Mouse (Mus musculus): ENCODE measurements around the gene Srp68. TPM values are rescaled to one million over a fixed set of nuclear protein-coding genes. Genes with fewer than 3 reads are reported as not detected.

The Srp68 gene
- polyA plus RNA-seq, 1 experiment, result 49.3 TPM

DNA sequence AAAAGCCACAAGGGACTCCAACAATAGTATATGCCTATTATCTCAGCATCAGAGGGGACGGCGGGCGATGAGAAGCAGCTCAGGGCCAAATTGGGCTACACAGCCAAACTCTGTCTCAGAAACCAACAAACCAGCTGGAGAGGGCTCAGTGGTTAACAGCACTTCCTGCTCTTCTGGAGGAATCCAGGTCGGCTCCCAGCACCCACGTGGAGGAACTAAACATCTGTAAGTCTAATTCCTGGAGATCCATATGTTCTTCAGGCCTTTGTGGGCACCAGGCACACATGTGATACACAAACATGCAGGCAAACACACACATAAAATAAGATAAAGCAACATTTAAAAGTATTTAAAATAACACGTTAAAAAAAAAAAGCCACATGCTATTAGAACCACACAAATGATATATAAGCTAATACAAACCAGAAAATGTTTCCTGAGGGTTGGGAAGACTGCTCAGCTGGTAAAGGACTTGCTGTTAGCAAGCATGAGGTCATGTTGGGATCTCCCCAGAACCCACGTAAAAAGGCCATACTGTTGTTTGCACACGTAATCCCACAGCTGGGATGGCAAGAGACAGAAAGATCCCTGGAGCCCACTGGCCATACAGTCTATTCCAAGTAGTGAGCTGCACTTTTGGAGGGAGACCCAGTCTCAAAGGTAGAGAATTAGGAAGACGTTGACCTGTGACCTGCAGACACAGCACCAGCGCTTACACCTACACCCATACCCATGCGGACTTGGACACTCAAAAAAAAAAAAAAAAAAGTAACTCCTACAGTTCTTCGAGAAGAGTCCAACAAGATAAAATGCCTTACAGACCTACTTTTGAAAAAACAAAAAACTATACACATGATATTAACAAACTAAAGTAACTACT is 1.2 kb downstream of the Srp68 start:
- no peak for TF ChIP-seq CTCF (IDR thresholded peaks at IDR 0.05; ENCODE audit: control insufficient read depth, insufficient read depth, insufficient replicate concordance, low read depth, low read length)
- no peak for TF ChIP-seq POLR2A (IDR thresholded peaks at IDR 0.05; ENCODE audit: control insufficient read depth, low read depth, low read length)
- Histone ChIP-seq H3K4me1 (ENCODE audit: control insufficient read depth, insufficient read depth, low read length) (peaks cover 2% of the 10 kb centered on the region), H3K4me3 (ENCODE audit: control insufficient read depth, low read depth, low read length) (peak overlapping the region; percentile 80), H3K36me3 (ENCODE audit: control insufficient read depth, insufficient read depth, low read length) (peaks cover 2% of the 10 kb centered on the region), H3K27me3 (ENCODE audit: control insufficient read depth, insufficient read depth, low read length) (no peaks in the 10 kb centered on the region), H3K27ac (ENCODE audit: control insufficient read depth, insufficient read depth, low read depth, low read length) (no peak overlapping the region)

GRCm38 (mm10) chr11:116269560-116269959 is 4.5 kb downstream of the Srp68 start:
- H3K36me3 ChIP-seq (ENCODE audit: control insufficient read depth, insufficient read depth, low read length), result peaks cover 6% of the 10 kb centered on the region
- H3K27me3 ChIP-seq (ENCODE audit: control insufficient read depth, insufficient read depth, low read length), result no peaks in the 10 kb centered on the region
- H3K27ac ChIP-seq (ENCODE audit: control insufficient read depth, insufficient read depth, low read depth, low read length), result no peak overlapping the region
- TF ChIP-seq CTCF (IDR thresholded peaks at IDR 0.05; ENCODE audit: control insufficient read depth, insufficient read depth, insufficient replicate concordance, low read depth, low read length), result no peak
- no peak for TF ChIP-seq POLR2A (IDR thresholded peaks at IDR 0.05; ENCODE audit: control insufficient read depth, low read depth, low read length)
- H3K4me3 ChIP-seq (ENCODE audit: control insufficient read depth, low read depth, low read length), result no peak overlapping the region
- H3K4me1 ChIP-seq (ENCODE audit: control insufficient read depth, insufficient read depth, low read length), result peaks cover 2% of the 10 kb centered on the region

GRCm38 (mm10) chr11:116268313-116268712 is 5.7 kb downstream of the Srp68 start:
- TF ChIP-seq CTCF (IDR thresholded peaks at IDR 0.05; ENCODE audit: control insufficient read depth, insufficient read depth, insufficient replicate concordance, low read depth, low read length), result no peak
- TF ChIP-seq POLR2A (IDR thresholded peaks at IDR 0.05; ENCODE audit: control insufficient read depth, low read depth, low read length), result no peak
- Histone ChIP-seq H3K36me3 (ENCODE audit: control insufficient read depth, insufficient read depth, low read length) (peaks cover 6% of the 10 kb centered on the region), H3K27ac (ENCODE audit: control insufficient read depth, insufficient read depth, low read depth, low read length) (no peak overlapping the region), H3K4me3 (ENCODE audit: control insufficient read depth, low read depth, low read length) (no peak overlapping the region), H3K4me1 (ENCODE audit: control insufficient read depth, insufficient read depth, low read length) (peaks cover 2% of the 10 kb centered on the region), H3K27me3 (ENCODE audit: control insufficient read depth, insufficient read depth, low read length) (no peaks in the 10 kb centered on the region)

DNA sequence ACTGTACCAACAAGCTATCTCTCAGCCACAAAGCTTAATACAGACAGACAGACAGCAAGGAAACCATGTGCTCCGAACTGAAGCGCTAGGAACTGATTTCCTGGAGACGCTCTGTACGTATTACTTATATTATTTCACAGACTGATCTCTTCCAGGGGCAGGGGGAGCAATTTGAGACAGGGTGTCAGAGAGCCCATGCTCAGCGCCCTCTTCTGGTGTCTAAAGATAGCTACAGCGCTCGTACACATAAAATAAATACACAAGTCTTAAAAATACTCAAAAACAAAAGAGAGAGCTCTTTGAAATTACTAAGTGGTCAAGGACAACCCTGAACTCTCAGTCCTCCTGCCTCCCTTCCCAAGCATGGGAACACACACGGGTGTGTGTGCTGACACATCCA is 6.4 kb downstream of the Srp68 start:
- Histone ChIP-seq H3K36me3 (ENCODE audit: control insufficient read depth, insufficient read depth, low read length) (peaks cover 6% of the 10 kb centered on the region), H3K4me1 (ENCODE audit: control insufficient read depth, insufficient read depth, low read length) (no peaks in the 10 kb centered on the region; the same call in 1 of the 2 replicates), H3K4me3 (ENCODE audit: control insufficient read depth, low read depth, low read length) (no peak overlapping the region), H3K27ac (ENCODE audit: control insufficient read depth, insufficient read depth, low read depth, low read length) (no peak overlapping the region), H3K27me3 (ENCODE audit: control insufficient read depth, insufficient read depth, low read length) (no peaks in the 10 kb centered on the region)
- TF ChIP-seq CTCF (IDR thresholded peaks at IDR 0.05; ENCODE audit: control insufficient read depth, insufficient read depth, insufficient replicate concordance, low read depth, low read length) (no peak), POLR2A (IDR thresholded peaks at IDR 0.05; ENCODE audit: control insufficient read depth, low read depth, low read length) (no peak)

- H3K4me3 ChIP-seq (ENCODE audit: control insufficient read depth, low read depth, low read length), result no peak overlapping the region
- TF ChIP-seq CTCF (IDR thresholded peaks at IDR 0.05; ENCODE audit: control insufficient read depth, insufficient read depth, insufficient replicate concordance, low read depth, low read length), result no peak
- no peak for TF ChIP-seq POLR2A (IDR thresholded peaks at IDR 0.05; ENCODE audit: control insufficient read depth, low read depth, low read length)
- no peaks in the 10 kb centered on the region for H3K27me3 ChIP-seq (ENCODE audit: control insufficient read depth, insufficient read depth, low read length)
- H3K4me1 ChIP-seq (ENCODE audit: control insufficient read depth, insufficient read depth, low read length), result no peaks in the 10 kb centered on the region
- no peak overlapping the region for H3K27ac ChIP-seq (ENCODE audit: control insufficient read depth, insufficient read depth, low read depth, low read length)
- peaks cover 6% of the 10 kb centered on the region for H3K36me3 ChIP-seq (ENCODE audit: control insufficient read depth, insufficient read depth, low read length)
Observed at GRCm38 (mm10) chr11:116265850-116266249, 8.2 kb downstream of the Srp68 start.

DNA sequence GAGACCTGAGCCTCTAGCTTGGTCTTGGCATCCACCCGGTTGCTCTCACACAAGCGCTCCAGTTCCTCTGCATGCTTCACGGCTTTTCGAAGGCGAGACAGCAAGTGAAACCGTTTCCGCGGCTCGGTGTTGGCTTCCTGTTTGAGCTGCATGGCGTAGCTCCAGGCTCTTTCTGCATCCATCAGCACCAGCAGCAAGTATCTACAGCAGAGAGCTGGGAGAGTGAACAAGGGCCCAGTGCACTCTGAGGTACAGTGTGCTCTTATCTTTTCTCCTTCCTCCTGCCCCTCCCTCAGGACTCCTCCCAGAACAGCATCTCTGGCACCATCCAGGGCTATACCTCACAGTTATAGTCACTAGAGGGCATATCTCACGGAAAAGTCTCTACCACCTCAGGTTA is 8.7 kb downstream of the Srp68 start:
- no peaks in the 10 kb centered on the region for H3K4me1 ChIP-seq (ENCODE audit: control insufficient read depth, insufficient read depth, low read length)
- TF ChIP-seq CTCF (IDR thresholded peaks at IDR 0.05; ENCODE audit: control insufficient read depth, insufficient read depth, insufficient replicate concordance, low read depth, low read length), result no peak
- TF ChIP-seq POLR2A (IDR thresholded peaks at IDR 0.05; ENCODE audit: control insufficient read depth, low read depth, low read length), result no peak
- no peak overlapping the region for H3K4me3 ChIP-seq (ENCODE audit: control insufficient read depth, low read depth, low read length)
- H3K36me3 ChIP-seq (ENCODE audit: control insufficient read depth, insufficient read depth, low read length), result peaks cover 9% of the 10 kb centered on the region
- no peaks in the 10 kb centered on the region for H3K27me3 ChIP-seq (ENCODE audit: control insufficient read depth, insufficient read depth, low read length)
- H3K27ac ChIP-seq (ENCODE audit: control insufficient read depth, insufficient read depth, low read depth, low read length), result no peak overlapping the region

DNA sequence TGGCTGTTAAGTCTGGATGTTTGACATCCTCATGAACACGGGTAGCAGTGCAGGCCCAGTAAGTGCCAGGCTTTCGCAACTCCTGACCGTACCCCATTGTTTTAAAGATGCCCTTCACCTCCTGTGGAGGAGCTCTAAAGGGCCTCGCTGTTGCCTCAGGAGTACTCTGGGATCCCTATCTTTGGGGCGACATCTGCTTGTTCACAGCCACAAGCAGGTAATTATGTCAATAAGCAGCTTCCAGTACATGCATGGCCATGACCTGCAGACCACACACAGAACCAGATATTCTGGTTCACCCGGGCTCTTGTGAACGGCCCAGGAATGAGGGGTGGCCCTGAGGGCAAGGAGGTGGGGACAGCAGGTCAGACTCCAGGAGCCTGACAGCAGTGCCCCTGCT is 13.8 kb downstream of the Srp68 start:
- Histone ChIP-seq H3K4me3 (ENCODE audit: control insufficient read depth, low read depth, low read length) (no peak overlapping the region), H3K27me3 (ENCODE audit: control insufficient read depth, insufficient read depth, low read length) (no peaks in the 10 kb centered on the region), H3K27ac (ENCODE audit: control insufficient read depth, insufficient read depth, low read depth, low read length) (no peak overlapping the region), H3K4me1 (ENCODE audit: control insufficient read depth, insufficient read depth, low read length) (no peaks in the 10 kb centered on the region), H3K36me3 (ENCODE audit: control insufficient read depth, insufficient read depth, low read length) (peaks cover 4% of the 10 kb centered on the region)
- TF ChIP-seq POLR2A (IDR thresholded peaks at IDR 0.05; ENCODE audit: control insufficient read depth, low read depth, low read length), result no peak
- TF ChIP-seq CTCF (IDR thresholded peaks at IDR 0.05; ENCODE audit: control insufficient read depth, insufficient read depth, insufficient replicate concordance, low read depth, low read length), result no peak

All from testis, adult 2 months (tissue).